Mouse (Mus musculus) cerebellum, adult 2 months (tissue): ENCODE measurements around the gene Slc17a9.

Source experiments
- CTCF ChIP-seq: fragments of 200-500 bp; IDR thresholded peaks from 2 replicates; pipeline ENCODE4 v1.5.1; 2011; ENCODE audit warnings: low read depth, mild to moderate bottlenecking, control low read depth, low read length, moderate library complexity, borderline replicate concordance; ENCODE audit not compliant: insufficient read depth
- POLR2A ChIP-seq: fragments of 200-500 bp; IDR thresholded peaks from 2 replicates; pipeline ENCODE4 v1.6.1; 2011; ENCODE audit warnings: low read length, control low read depth, borderline replicate concordance; ENCODE audit not compliant: insufficient read depth

- TF ChIP-seq CTCF, result 0 out of 2 replicates have a peak, but pooled peaks have one; percentile 16
- TF ChIP-seq POLR2A, result 0 out of 2 replicates have a peak, but pooled peaks have one; percentile 31
Measured at GRCm38 (mm10) chr2:180788843-180789242, 63.8 kb downstream of the Slc17a9 start.
